In genomic region chr1:160714685-160715084, GRCm38 (mm10) we compare ENCODE assay signal across 9 mouse cellular contexts.
DNase-seq lines count a peak whose midpoint lies in the region; ATAC-seq and TF ChIP-seq lines count a peak whose summit lies in the region.
"Had no signal": no experiment of that assay in that cellular context is flagged by ENCODE, and none has a peak within 500 bp of the region (broad histone marks: within the 10 kb centered on the region; RNA-seq: fewer than 3 reads in every experiment).

No protein-coding gene starts in this region.

- no peak for TF ChIP-seq POLR2A in brain, embryonic 14.5 days (IDR thresholded peaks at IDR 0.05; ENCODE audit: borderline replicate concordance, extremely low read depth, insufficient read depth, insufficient read length, poor library complexity, severe bottlenecking)

- H3K27me3 ChIP-seq in hindbrain, embryonic 14.5 days (ENCODE audit: control insufficient read depth, insufficient read depth, low read length): no peaks in the 10 kb centered on the region
- no peaks in the 10 kb centered on the region for H3K27me3 ChIP-seq in hindbrain, embryonic 13.5 days
- H3K27me3 ChIP-seq in E14TG2a.4 (ENCODE audit: insufficient read depth, low read length): no peaks in the 10 kb centered on the region
- H3K27me3 ChIP-seq in stomach, postnatal 0 days (ENCODE audit: control insufficient read depth, insufficient read depth, low read length): no peaks in the 10 kb centered on the region
- H3K27me3 ChIP-seq: limb, embryonic 13.5 days had no signal

- H3K9me3 ChIP-seq in hindbrain, embryonic 14.5 days (ENCODE audit: control insufficient read depth, low read length): no peaks in the 10 kb centered on the region
- H3K9me3 ChIP-seq in hindbrain, embryonic 13.5 days: no peaks in the 10 kb centered on the region
- H3K9me3 ChIP-seq in E14TG2a.4 (ENCODE audit: low read length): no peaks in the 10 kb centered on the region
- no peaks in the 10 kb centered on the region for H3K9me3 ChIP-seq in stomach, postnatal 0 days (ENCODE audit: control insufficient read depth, low read length)
- H3K9me3 ChIP-seq: limb, embryonic 13.5 days had no signal

- no peak; the same call in 1 of the 2 replicates for ATAC-seq in hindbrain, embryonic 14.5 days (ENCODE audit: low FRiP score)
- no peak; the same call in 1 of the 2 replicates for ATAC-seq in hindbrain, embryonic 13.5 days (ENCODE audit: low FRiP score)
- ATAC-seq in stomach, postnatal 0 days (ENCODE audit: low FRiP score, low TSS enrichment): no peak

- no peak overlapping the region for H3K4me3 ChIP-seq in hindbrain, embryonic 14.5 days (replicated peaks; ENCODE audit: low read length)
- no peak overlapping the region for H3K4me3 ChIP-seq in hindbrain, embryonic 13.5 days
- H3K4me3 ChIP-seq in E14TG2a.4 (replicated peaks; ENCODE audit: low read length): no peak overlapping the region
- H3K4me3 ChIP-seq in stomach, postnatal 0 days (ENCODE audit: low read depth, low read length): no peak overlapping the region
- H3K4me3 ChIP-seq: limb, embryonic 13.5 days had no signal

- no peak overlapping the region for H3K4me2 ChIP-seq in hindbrain, embryonic 14.5 days (replicated peaks)
- H3K4me2 ChIP-seq in hindbrain, embryonic 13.5 days: no peak overlapping the region
- no peak overlapping the region for H3K4me2 ChIP-seq in stomach, postnatal 0 days (replicated peaks; ENCODE audit: low read depth)
- H3K4me2 ChIP-seq: limb, embryonic 13.5 days had no signal

- no peak overlapping the region for H3K9ac ChIP-seq in hindbrain, embryonic 14.5 days
- H3K9ac ChIP-seq in hindbrain, embryonic 13.5 days: no peak overlapping the region
- no peak overlapping the region for H3K9ac ChIP-seq in stomach, postnatal 0 days (ENCODE audit: low read length)
- H3K9ac ChIP-seq: limb, embryonic 13.5 days had no signal

- peak; percentile 75 for DNase-seq in hindbrain, embryonic 14.5 days (ENCODE audit: low spot score)
- DNase-seq in brain, embryonic 14.5 days (ENCODE audit: low read depth): peak; percentile 73
- peak; percentile 9 to 66 for DNase-seq in layer of hippocampus, adult 18-20 months (ENCODE audit: low spot score in 2 of 2)
- no peak for DNase-seq in stomach, postnatal 0 days (ENCODE audit: low spot score)
- no peak for DNase-seq in spleen, postnatal 14 days (ENCODE audit: low spot score in 2 of 2)
- no peak for DNase-seq in kidney, postnatal 36 days

- TF ChIP-seq CTCF in E14TG2a.4 (conservative IDR thresholded peaks at IDR 0.05; ENCODE audit: low read length): peak; percentile 11
- TF ChIP-seq CTCF in brain, embryonic 14.5 days (IDR thresholded peaks at IDR 0.05; ENCODE audit: borderline replicate concordance, extremely low read depth, insufficient read depth, insufficient read length): peak; percentile 61; the same call in 1 of the 2 replicates
- TF ChIP-seq CTCF in stomach, postnatal 0 days (IDR thresholded peaks at IDR 0.05; ENCODE audit: low read depth): peak; percentile 74

- no peak overlapping the region for H3K27ac ChIP-seq in hindbrain, embryonic 14.5 days
- H3K27ac ChIP-seq in hindbrain, embryonic 13.5 days: no peak overlapping the region
- no peak overlapping the region for H3K27ac ChIP-seq in stomach, postnatal 0 days (replicated peaks)
- H3K27ac ChIP-seq: limb, embryonic 13.5 days had no signal

- no peaks in the 10 kb centered on the region for H3K36me3 ChIP-seq in hindbrain, embryonic 14.5 days (replicated peaks; ENCODE audit: control insufficient read depth, insufficient read depth)
- H3K36me3 ChIP-seq in hindbrain, embryonic 13.5 days: no peaks in the 10 kb centered on the region
- no peaks in the 10 kb centered on the region for H3K36me3 ChIP-seq in E14TG2a.4 (ENCODE audit: insufficient read depth, low read length)
- H3K36me3 ChIP-seq in stomach, postnatal 0 days (ENCODE audit: control insufficient read depth, insufficient read depth, low read length): no peaks in the 10 kb centered on the region
- H3K36me3 ChIP-seq: limb, embryonic 13.5 days had no signal

- H3K4me1 ChIP-seq in hindbrain, embryonic 14.5 days (replicated peaks; ENCODE audit: control insufficient read depth, insufficient read depth, low read length): no peaks in the 10 kb centered on the region
- no peaks in the 10 kb centered on the region for H3K4me1 ChIP-seq in hindbrain, embryonic 13.5 days (replicated peaks)
- H3K4me1 ChIP-seq in E14TG2a.4 (replicated peaks; ENCODE audit: low read depth, low read length): no peaks in the 10 kb centered on the region
- H3K4me1 ChIP-seq in stomach, postnatal 0 days (replicated peaks; ENCODE audit: control insufficient read depth, insufficient read depth): no peaks in the 10 kb centered on the region
- H3K4me1 ChIP-seq: limb, embryonic 13.5 days had no signal

- TF ChIP-seq EP300 in stomach, postnatal 0 days (optimal IDR thresholded peaks at IDR 0.05): no peak

Comparison
In these comparisons a context has a peak if more than half of its experiments do, and no peak if none do; other contexts are left out.
1. DNase-seq: peak in hindbrain, embryonic 14.5 days (single experiment), brain, embryonic 14.5 days (single experiment) and layer of hippocampus, adult 18-20 months (2 of 2); none in stomach, postnatal 0 days (single experiment), spleen, postnatal 14 days (0 of 2) and kidney, postnatal 36 days (0 of 2).
2. CTCF ChIP-seq: peak in every context shown above with its lines; median percentile 74 in stomach, postnatal 0 days; 61 in brain, embryonic 14.5 days; 11 in E14TG2a.4.